Mouse (Mus musculus) neutrophil, adult 5-6 weeks (primary cell): ENCODE data around the gene Gm13279. TPM values are rescaled to one million over a fixed set of nuclear protein-coding genes. Genes with fewer than 3 reads are reported as not detected.
"Not testable (repeated sequence)": the region's sequence is repeated elsewhere in the genome, so short reads cannot be mapped to it uniquely, and the experiment has no call there.

ENCODE experiments used
- ATAC-seq: fragments of 151-379, 151-347 bp; 2 replicates; pipeline ENCODE4 v1.8.0; 2017; ENCODE audit warnings: mild to moderate bottlenecking, moderate TSS enrichment; ENCODE audit not compliant: insufficient number of reproducible peaks, poor library complexity, low FRiP score, severe bottlenecking; ENCODE audit errors: extremely low read depth
- total RNA-seq: library from RNA; stranded (forward); fragments of 200-1000 nt; gene quantifications from 2 replicates; pipeline ENCODE4 v1.2.3, GENCODE M21; 2017

The Gm13279 gene
- not detected in 2 replicates for total RNA-seq

- not testable (repeated sequence) for ATAC-seq
Observed at GRCm38 (mm10) chr4:88797097-88797496, at the start of gene Gm13279. Gene Gm13279, plus strand, starts transcription at chr4:88797397.

GRCm38 (mm10) chr4:88749926-88750325 lies 47.3 kb upstream of the Gm13279 start:
- ATAC-seq, result no peak

GRCm38 (mm10) chr4:88754818-88755340 lies 42.3 kb upstream of the Gm13279 start, which contains the start of gene Gm13271:
Gene Gm13271, plus strand, starts transcription at chr4:88754868.
- ATAC-seq, result not testable (repeated sequence)

- ATAC-seq, result not testable (repeated sequence)
Observed at GRCm38 (mm10) chr4:88756581-88757513, 40.4 kb upstream of the Gm13279 start.

- peak; percentile 100 for ATAC-seq
Observed at GRCm38 (mm10) chr4:88757628-88758031, 39.6 kb upstream of the Gm13279 start.

GRCm38 (mm10) chr4:88758751-88759150 lies 38.4 kb upstream of the Gm13279 start:
- not testable (repeated sequence) for ATAC-seq

- not testable (repeated sequence) for ATAC-seq
Observed at GRCm38 (mm10) chr4:88759610-88760268, 37.5 kb upstream of the Gm13279 start, which contains the start of gene Gm13283. Gene Gm13283, plus strand, starts transcription at chr4:88760119.

GRCm38 (mm10) chr4:88760431-88760830 lies 36.8 kb upstream of the Gm13279 start:
- not testable (repeated sequence) for ATAC-seq

GRCm38 (mm10) chr4:88761776-88762175 lies 35.4 kb upstream of the Gm13279 start:
- ATAC-seq, result not testable (repeated sequence)

- ATAC-seq, result not testable (repeated sequence)
Observed at GRCm38 (mm10) chr4:88762341-88762740, 34.9 kb upstream of the Gm13279 start.

GRCm38 (mm10) chr4:88763384-88764018 lies 33.7 kb upstream of the Gm13279 start:
- ATAC-seq, result peak; percentile 85

GRCm38 (mm10) chr4:88773534-88773933 lies 23.7 kb upstream of the Gm13279 start, which contains the start of gene Gm13290:
Gene Gm13290, plus strand, starts transcription at chr4:88773834.
- ATAC-seq, result not testable (repeated sequence)

- ATAC-seq, result not testable (repeated sequence)
Observed at GRCm38 (mm10) chr4:88776622-88777021, 20.6 kb upstream of the Gm13279 start, which contains the start of gene Gm13289. Gene Gm13289, plus strand, starts transcription at chr4:88776922.

- not testable (repeated sequence) for ATAC-seq
Observed at GRCm38 (mm10) chr4:88779550-88779949, 17.6 kb upstream of the Gm13279 start, which contains the start of gene Gm13272. Gene Gm13272, plus strand, starts transcription at chr4:88779850.

- not testable (repeated sequence) for ATAC-seq
Observed at GRCm38 (mm10) chr4:88780320-88780719, 16.9 kb upstream of the Gm13279 start.

- not testable (repeated sequence) for ATAC-seq
Observed at GRCm38 (mm10) chr4:88781831-88782230, 15.4 kb upstream of the Gm13279 start, which contains the start of gene Ifnz. Gene Ifnz, plus strand, starts transcription at chr4:88782131.

- not testable (repeated sequence) for ATAC-seq
Observed at GRCm38 (mm10) chr4:88782335-88782734, 14.9 kb upstream of the Gm13279 start.

- ATAC-seq, result not testable (repeated sequence)
Observed at GRCm38 (mm10) chr4:88785409-88785808, 11.8 kb upstream of the Gm13279 start, which contains the start of gene Gm13276. Gene Gm13276, plus strand, starts transcription at chr4:88785709.
